Mouse (Mus musculus): Measurements from ENCODE around the gene Stk11ip.

Stk11ip gene

GRCm38 (mm10) chr1:75570403-75570802 lies 49.1 kb downstream of the Stk11ip start:
- DNase-seq (ENCODE audit: low read depth, low spot score): no peak

DNA sequence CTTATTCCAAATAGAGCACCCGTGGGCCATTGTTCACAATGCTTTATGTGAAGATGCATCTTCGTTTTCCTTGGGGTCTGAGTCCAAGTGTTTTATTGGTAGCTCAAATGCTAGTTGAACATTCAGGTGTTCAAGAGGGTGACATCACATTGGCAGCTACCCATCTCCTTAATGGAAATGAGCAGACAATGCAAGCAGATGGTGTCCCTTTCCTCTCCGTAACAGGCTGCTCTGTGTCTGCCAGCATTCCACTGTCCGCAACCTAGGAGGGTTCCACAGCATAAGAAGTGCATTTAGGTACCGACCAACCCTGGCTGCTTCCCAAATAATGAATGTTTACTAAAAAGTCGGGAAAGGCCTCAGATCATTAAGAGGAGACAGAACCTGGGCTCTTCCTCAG lies 51.4 kb downstream of the Stk11ip start:
- DNase-seq (ENCODE audit: low read depth, low spot score): no peak

DNA sequence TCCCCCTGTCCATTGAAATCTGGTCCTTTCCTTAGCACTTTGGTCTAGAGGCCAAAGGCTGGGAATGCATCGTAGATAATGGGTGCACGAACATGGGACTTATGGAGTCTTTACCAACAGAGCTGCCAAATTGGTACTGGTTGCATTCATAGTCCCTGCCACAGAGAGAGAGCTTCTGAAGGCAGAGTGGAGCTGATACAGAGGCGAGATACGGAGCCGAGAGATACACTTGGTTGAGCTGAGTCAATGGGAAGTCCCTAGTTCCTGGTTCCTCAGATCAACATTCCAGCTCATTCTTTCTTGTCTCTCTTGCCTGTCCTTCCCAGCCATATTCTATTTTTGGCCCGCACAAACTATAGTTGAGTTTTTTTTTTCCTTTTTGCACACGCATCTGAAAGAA lies 52.4 kb downstream of the Stk11ip start:
- no peak for DNase-seq (ENCODE audit: low read depth, low spot score)

DNA sequence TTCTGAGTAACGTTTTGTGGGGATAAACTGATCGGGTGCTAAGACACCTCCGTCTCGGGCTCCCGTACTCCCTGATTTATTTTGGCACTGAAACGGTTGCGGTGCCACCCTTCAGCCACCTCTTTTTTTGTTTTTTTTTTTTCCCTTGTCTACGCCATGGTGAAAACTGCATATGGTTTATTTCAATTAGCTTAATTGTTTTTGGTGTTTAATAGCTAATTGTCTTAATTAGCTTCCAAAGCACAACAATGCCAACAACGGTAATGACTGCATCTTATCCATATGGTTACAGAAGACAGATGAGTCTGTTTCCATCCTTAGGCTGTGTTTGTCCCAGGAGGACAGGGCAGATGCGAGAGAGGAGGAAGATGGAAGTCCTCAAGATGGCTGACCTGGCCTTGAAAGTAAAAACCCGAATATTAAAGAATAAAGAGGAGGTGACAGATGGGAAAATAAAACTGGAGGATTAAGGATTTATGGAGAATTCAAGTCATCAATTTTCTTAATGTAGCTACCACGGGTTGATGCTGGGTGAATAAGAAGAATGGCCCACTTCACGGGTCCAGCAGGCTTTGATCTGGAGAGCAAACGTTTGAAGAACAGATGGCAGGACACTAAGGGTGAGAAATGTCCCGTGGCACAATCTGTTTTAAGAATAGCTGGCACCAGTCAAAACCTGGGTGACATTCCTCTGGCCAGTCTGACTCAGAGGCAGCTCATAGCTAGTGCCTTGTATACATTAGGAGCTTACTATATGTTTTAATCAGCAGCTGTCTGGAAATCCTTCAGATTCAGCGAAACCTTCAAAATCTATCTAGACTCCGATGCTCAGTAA lies 53.4 kb downstream of the Stk11ip start:
- DNase-seq (ENCODE audit: low read depth, low spot score): peak; percentile 17

- peak; percentile 53 for DNase-seq (ENCODE audit: low read depth, low spot score)
These were observed 60.8 kb downstream of the Stk11ip start for GRCm38 (mm10) chr1:75581936-75582624.

- no peak for DNase-seq (ENCODE audit: low read depth, low spot score)
These were observed 61.3 kb downstream of the Stk11ip start for GRCm38 (mm10) chr1:75582625-75582956.

DNA sequence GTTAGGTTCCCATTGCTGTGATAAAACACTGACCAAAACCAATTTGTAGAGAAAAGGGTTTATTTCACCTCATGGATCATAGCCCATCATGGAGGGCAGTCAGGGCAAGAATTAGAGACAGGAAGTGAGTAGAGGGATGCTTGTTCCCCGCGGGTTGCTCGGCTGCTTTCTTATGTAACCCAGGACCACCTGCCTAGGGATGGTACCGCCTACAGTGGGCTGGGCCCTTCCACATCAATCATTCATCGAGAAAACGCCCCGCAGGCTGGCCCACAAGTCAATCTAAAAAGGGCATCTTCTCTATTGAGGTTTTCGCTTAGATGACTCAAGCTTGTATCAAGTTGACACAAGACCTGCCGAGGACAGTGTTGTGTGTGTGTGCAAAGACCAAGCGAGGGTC lies 61.7 kb downstream of the Stk11ip start:
- DNase-seq (ENCODE audit: low read depth, low spot score): no peak

DNA sequence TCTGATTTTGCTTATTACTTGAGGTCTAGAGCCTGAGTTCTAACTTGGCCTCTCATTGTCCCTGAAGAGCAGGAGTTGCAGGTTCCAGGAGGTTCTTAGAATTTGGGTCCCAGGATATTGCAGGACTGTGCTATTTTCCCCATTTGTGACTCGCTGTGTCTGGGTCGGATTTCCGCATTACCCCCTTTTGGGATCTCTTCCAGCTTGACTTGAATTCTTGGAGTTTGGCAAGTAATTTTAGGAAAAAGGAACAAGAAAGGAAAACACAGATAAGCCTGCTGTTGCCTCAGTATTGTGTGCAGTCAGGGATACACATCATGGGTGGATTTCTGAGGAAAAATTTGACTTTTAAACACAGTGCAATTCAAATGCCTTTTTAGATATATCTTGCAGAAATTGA lies 65.5 kb downstream of the Stk11ip start:
- no peak for DNase-seq (ENCODE audit: low read depth, low spot score)

All from mesoderm, embryonic 11.5 days (tissue).